Mouse (Mus musculus) forebrain, embryonic 11.5 days (tissue): ENCODE results near the gene Pef1. TPM values are rescaled to one million over a fixed set of nuclear protein-coding genes. Genes with fewer than 3 reads are reported as not detected.

ENCODE experiments used
- ATAC-seq: fragments of 200-750 bp; cut with Nextera tagmentation; replicated peaks from 2 replicates; pipeline ENCODE4 v1.8.0; 2017; ENCODE audit warnings: moderate TSS enrichment; ENCODE audit not compliant: low FRiP score
- DNase-seq: peaks from one replicate; pipeline ENCODE4 v3.0.0-alpha.2; 2017; ENCODE audit warnings: low spot score
- H3K27ac ChIP-seq: fragments of 300-500 bp; sonication (generic); 2 replicates; pipeline ENCODE4 v1.5.1; 2014; ENCODE audit warnings: low read depth, low read length
- H3K27me3 ChIP-seq: fragments of 300-500 bp; sonication (generic); 2 replicates; pipeline ENCODE4 v1.6.1; 2014; ENCODE audit warnings: mild to moderate bottlenecking, low read length, mixed read lengths; ENCODE audit not compliant: control insufficient read depth, insufficient read depth
- H3K36me3 ChIP-seq: fragments of 300-500 bp; sonication (generic); 2 replicates; pipeline ENCODE4 v1.6.1; 2014; ENCODE audit warnings: mild to moderate bottlenecking, low read length, moderate library complexity, mixed read lengths; ENCODE audit not compliant: control insufficient read depth, insufficient read depth
- H3K4me1 ChIP-seq: fragments of 300-500 bp; sonication (generic); replicated peaks from 2 replicates; pipeline ENCODE4 v1.6.1; 2014; ENCODE audit warnings: low read length, mixed read lengths; ENCODE audit not compliant: control insufficient read depth, insufficient read depth
- H3K4me2 ChIP-seq: fragments of 300-500 bp; sonication (generic); 2 replicates; pipeline ENCODE4 v1.6.1; 2014; ENCODE audit warnings: low read depth, mild to moderate bottlenecking, low read length, moderate library complexity, mixed read lengths; ENCODE audit not compliant: severe bottlenecking
- H3K4me3 ChIP-seq: fragments of 300-500 bp; sonication (generic); 2 replicates; pipeline ENCODE4 v1.5.1; 2014; ENCODE audit warnings: low read depth, low read length
- H3K9ac ChIP-seq: fragments of 300-500 bp; sonication (generic); 2 replicates; pipeline ENCODE4 v1.6.1; 2014; ENCODE audit warnings: low read length
- H3K9me3 ChIP-seq: fragments of 300-500 bp; sonication (generic); 2 replicates; pipeline ENCODE4 v1.6.1; 2016; ENCODE audit warnings: low read length, mixed read lengths; ENCODE audit not compliant: control insufficient read depth
- WGBS: fragments of 180-500 bp; shearing (Covaris S2); extraction: QIAGEN DNeasy Blood & Tissue Kit; methylation state at CpG from one replicate; pipeline ENCODE4 v1.1.7; 2014; 5-methylcytosine and 5-hydroxymethylcytosine counted together
- polyA plus RNA-seq: library from polyadenylated mRNA; unstranded; fragments of >200 nt; fragmentation: Nextera tagmentation; extraction: Ambion mirVana; gene quantifications from 2 replicates; pipeline ENCODE4 v1.2.1, GENCODE M21; 2014

Pef1 gene
- polyA plus RNA-seq, 1 experiment from 2014 or later, result 62.7 TPM

- DNase-seq, result no peak
- Histone ChIP-seq H3K4me3 (no peak overlapping the region), H3K9me3 (no peaks in the 10 kb centered on the region), H3K9ac (no peak overlapping the region), H3K4me1 (peaks cover 11% of the 10 kb centered on the region; the same call in 1 of the 2 replicates), H3K4me2 (no peak overlapping the region), H3K27ac (no peak overlapping the region), H3K27me3 (no peaks in the 10 kb centered on the region), H3K36me3 (no peaks in the 10 kb centered on the region)
- no peak for ATAC-seq
- 85% methylated on average over 4 of the region's 4 CpGs for WGBS
Measured at GRCm38 (mm10) chr4:130104584-130104983, 2.2 kb downstream of the Pef1 start.

DNA sequence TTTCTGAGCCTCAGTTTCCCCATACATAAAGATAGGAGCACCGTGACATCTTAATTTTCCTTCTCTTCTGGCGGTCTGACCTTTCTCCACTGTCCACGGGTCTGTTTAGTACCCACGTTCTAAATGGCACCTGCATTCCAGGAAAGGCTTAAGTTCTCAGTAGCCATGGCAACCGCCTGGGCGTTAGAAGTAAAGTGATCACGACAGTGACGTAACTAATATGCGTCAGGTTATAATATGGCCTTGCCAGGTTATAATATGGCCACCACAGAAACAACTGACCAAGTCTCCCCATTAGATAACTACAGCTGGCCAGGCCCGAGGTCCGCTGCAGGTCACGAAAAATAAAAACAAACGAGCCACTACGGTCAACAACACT is 4.7 kb downstream of the Pef1 start:
- peak; percentile 77; the same call in 1 of the 2 replicates for ATAC-seq
- H3K9ac ChIP-seq, result peak overlapping the region; percentile 53
- no peaks in the 10 kb centered on the region for H3K9me3 ChIP-seq
- H3K36me3 ChIP-seq, result no peaks in the 10 kb centered on the region
- peak overlapping the region; percentile 41; the same call in 1 of the 2 replicates for H3K4me2 ChIP-seq
- H3K27ac ChIP-seq, result no peak overlapping the region
- WGBS, result 9% methylated on average over 14 of the region's 14 CpGs
- peak overlapping the region; percentile 86 for H3K4me3 ChIP-seq
- no peaks in the 10 kb centered on the region for H3K27me3 ChIP-seq
- peaks cover 4% of the 10 kb centered on the region; the same call in 1 of the 2 replicates for H3K4me1 ChIP-seq
- no peak for DNase-seq

DNA sequence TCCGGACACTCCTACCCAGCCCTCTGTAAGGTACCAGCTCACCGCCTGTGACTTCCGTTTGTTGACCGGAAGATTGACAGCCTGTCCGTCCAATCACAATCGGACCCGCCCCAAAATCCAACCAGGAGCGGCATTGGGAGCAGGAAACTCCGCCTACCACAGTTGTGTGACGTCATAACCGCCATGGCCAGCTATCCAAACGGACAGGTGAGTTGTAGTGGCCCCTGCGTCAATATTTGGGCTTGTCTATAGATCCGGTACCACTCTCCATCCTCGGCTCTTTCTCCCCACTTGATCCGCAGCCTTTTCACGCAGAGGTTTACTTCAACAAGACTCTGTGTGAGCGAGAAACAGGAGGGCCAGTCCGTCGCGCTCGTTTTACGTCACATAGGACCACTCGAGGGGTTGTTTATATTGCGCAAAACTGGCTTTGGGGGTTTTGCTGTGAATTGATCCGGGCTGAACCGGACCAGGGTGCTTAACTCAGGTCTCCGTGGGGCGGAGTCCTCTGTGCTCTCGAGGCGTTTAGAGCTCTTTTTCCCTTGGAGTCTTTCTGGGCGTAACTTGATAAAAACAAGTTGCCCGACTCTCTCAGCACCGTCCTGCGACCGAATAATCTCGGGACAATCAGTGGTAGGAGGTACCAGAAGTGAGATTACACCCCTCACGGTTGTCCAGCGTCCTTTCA is 5.2 kb downstream of the Pef1 start:
- 2% methylated on average over 39 of the region's 39 CpGs for WGBS
- Histone ChIP-seq H3K36me3 (no peaks in the 10 kb centered on the region), H3K27ac (no peak overlapping the region), H3K27me3 (no peaks in the 10 kb centered on the region), H3K4me3 (peak overlapping the region; percentile 86), H3K4me2 (peak overlapping the region; percentile 74), H3K9me3 (no peaks in the 10 kb centered on the region), H3K4me1 (peaks cover 4% of the 10 kb centered on the region; the same call in 1 of the 2 replicates), H3K9ac (peak overlapping the region; percentile 53)
- DNase-seq (peak; percentile 100), ATAC-seq (peak; percentile 96)

DNA sequence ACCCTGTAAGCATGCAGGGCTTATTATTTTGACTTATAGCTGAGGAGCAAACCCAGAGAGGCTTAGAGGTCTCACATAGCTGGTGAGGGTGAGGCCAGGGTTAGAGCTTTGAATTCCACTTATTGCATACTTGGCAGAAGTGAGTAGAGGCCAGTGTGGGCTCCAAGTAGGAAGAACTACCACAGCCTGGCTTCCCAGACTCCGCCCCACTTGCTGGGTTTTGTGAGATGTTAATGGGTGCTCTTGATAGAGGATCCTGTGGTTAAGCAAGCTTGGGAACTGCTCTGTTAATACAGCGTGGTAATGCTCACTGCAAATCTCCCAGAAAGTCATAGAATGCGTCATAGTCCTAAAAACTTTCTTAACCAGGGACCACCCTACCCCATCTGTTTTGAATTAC is 6.6 kb downstream of the Pef1 start:
- 83% methylated on average over 3 of the region's 3 CpGs for WGBS
- H3K36me3 ChIP-seq, result no peaks in the 10 kb centered on the region
- ATAC-seq, result no peak
- H3K27ac ChIP-seq, result no peak overlapping the region
- H3K9ac ChIP-seq, result no peak overlapping the region
- H3K4me3 ChIP-seq, result no peak overlapping the region
- no peak overlapping the region for H3K4me2 ChIP-seq
- no peak for DNase-seq
- H3K27me3 ChIP-seq, result no peaks in the 10 kb centered on the region
- H3K4me1 ChIP-seq, result peaks cover 4% of the 10 kb centered on the region; the same call in 1 of the 2 replicates
- no peaks in the 10 kb centered on the region for H3K9me3 ChIP-seq

- peaks cover 4% of the 10 kb centered on the region; the same call in 1 of the 2 replicates for H3K4me1 ChIP-seq
- DNase-seq, result no peak
- no peak overlapping the region for H3K4me3 ChIP-seq
- no peak overlapping the region for H3K4me2 ChIP-seq
- H3K36me3 ChIP-seq, result no peaks in the 10 kb centered on the region
- no peaks in the 10 kb centered on the region for H3K9me3 ChIP-seq
- no peaks in the 10 kb centered on the region for H3K27me3 ChIP-seq
- 92% methylated on average over 9 of the region's 9 CpGs for WGBS
- H3K9ac ChIP-seq, result no peak overlapping the region
- ATAC-seq, result no peak
- H3K27ac ChIP-seq, result no peak overlapping the region
Measured at GRCm38 (mm10) chr4:130109666-130110065, 7.3 kb downstream of the Pef1 start.

- H3K4me2 ChIP-seq, result no peak overlapping the region
- H3K4me1 ChIP-seq, result peaks cover 4% of the 10 kb centered on the region; the same call in 1 of the 2 replicates
- no peaks in the 10 kb centered on the region for H3K27me3 ChIP-seq
- no peaks in the 10 kb centered on the region for H3K9me3 ChIP-seq
- no peak for DNase-seq
- H3K27ac ChIP-seq, result no peak overlapping the region
- no peak overlapping the region for H3K9ac ChIP-seq
- WGBS, result 86% methylated on average over 7 of the region's 7 CpGs
- ATAC-seq, result no peak
- no peaks in the 10 kb centered on the region for H3K36me3 ChIP-seq
- H3K4me3 ChIP-seq, result no peak overlapping the region
Measured at GRCm38 (mm10) chr4:130110091-130110490, 7.7 kb downstream of the Pef1 start.

- H3K9me3 ChIP-seq, result no peaks in the 10 kb centered on the region
- H3K27ac ChIP-seq, result no peak overlapping the region
- H3K4me2 ChIP-seq, result no peak overlapping the region
- no peaks in the 10 kb centered on the region for H3K36me3 ChIP-seq
- DNase-seq, result no peak
- H3K4me1 ChIP-seq, result 0 out of 2 replicates have a peak, but pooled peaks cover 4% of the 10 kb centered on the region
- no peak overlapping the region for H3K9ac ChIP-seq
- WGBS, result 84% methylated on average over 7 of the region's 7 CpGs
- no peaks in the 10 kb centered on the region for H3K27me3 ChIP-seq
- H3K4me3 ChIP-seq, result no peak overlapping the region
- ATAC-seq, result no peak
Measured at GRCm38 (mm10) chr4:130112299-130112698, 9.9 kb downstream of the Pef1 start.

- DNase-seq (no peak), ATAC-seq (no peak)
- H3K27me3 ChIP-seq, result no peaks in the 10 kb centered on the region
- H3K9ac ChIP-seq, result no peak overlapping the region
- H3K4me2 ChIP-seq, result no peak overlapping the region
- no peak overlapping the region for H3K4me3 ChIP-seq
- H3K9me3 ChIP-seq, result no peaks in the 10 kb centered on the region
- H3K36me3 ChIP-seq, result no peaks in the 10 kb centered on the region
- no peak overlapping the region for H3K27ac ChIP-seq
- WGBS, result 94% methylated on average over 1 of the region's 1 CpGs
- H3K4me1 ChIP-seq, result 0 out of 2 replicates have a peak, but pooled peaks cover 4% of the 10 kb centered on the region
Measured at GRCm38 (mm10) chr4:130112732-130113131, 10.4 kb downstream of the Pef1 start.

DNA sequence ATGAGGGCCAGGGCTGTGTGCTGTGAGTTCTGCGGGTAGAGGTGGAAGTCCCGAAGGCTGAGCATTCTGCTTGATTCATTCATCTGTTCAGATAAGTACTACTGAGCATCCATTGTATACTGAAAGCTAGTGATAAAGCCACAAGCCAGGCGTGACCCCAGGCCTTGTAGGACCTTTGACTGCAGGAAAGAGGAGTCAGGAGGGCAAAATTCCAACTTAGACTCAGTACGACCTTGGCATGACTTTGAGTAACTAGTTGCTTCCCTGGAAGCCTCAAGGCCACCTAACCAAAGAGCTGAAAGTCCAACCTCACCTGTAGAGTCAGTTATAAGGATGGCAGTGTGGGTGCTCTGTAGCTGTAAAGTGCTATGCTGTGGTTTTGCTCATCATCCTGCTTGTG is 18.4 kb downstream of the Pef1 start:
- Histone ChIP-seq H3K27ac (no peak overlapping the region), H3K4me3 (no peak overlapping the region), H3K36me3 (no peaks in the 10 kb centered on the region; the same call in 1 of the 2 replicates), H3K27me3 (no peaks in the 10 kb centered on the region), H3K4me2 (no peak overlapping the region), H3K9ac (no peak overlapping the region), H3K9me3 (no peaks in the 10 kb centered on the region), H3K4me1 (no peaks in the 10 kb centered on the region)
- DNase-seq, result no peak
- no peak for ATAC-seq
- WGBS, result 84% methylated on average over 4 of the region's 4 CpGs
